Mouse (Mus musculus): ENCODE data around the gene Rcc1. TPM values are rescaled to one million over a fixed set of nuclear protein-coding genes. Genes with fewer than 3 reads are reported as not detected.

Rcc1 gene
- polyA plus RNA-seq (2012; rRNA removed), result 7.1 and 9.7 TPM in 2 replicates

DNA sequence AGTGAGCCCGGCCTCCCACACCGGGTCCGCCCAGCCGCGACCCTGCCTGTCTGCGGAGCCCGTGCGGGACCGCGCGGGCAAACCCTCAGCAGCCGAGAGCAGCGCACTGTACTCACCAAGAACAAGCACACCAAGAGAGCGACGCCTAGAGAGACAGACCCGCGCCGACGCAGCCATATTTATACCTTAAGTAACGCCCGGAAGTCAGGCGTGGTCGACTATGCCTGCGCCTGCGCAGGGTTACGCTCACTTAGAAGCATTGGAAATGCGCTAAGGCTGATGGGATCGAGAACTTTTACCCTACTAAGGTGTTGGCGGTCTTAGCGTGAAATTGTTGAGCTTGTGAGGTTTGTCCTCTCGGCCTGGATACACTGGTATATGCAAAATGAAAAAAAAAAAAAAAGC lies at the start of gene Rcc1:
TSS of gene Rcc1 (minus strand) at position 125 of the 405 bp plus-strand sequence.

DNA sequence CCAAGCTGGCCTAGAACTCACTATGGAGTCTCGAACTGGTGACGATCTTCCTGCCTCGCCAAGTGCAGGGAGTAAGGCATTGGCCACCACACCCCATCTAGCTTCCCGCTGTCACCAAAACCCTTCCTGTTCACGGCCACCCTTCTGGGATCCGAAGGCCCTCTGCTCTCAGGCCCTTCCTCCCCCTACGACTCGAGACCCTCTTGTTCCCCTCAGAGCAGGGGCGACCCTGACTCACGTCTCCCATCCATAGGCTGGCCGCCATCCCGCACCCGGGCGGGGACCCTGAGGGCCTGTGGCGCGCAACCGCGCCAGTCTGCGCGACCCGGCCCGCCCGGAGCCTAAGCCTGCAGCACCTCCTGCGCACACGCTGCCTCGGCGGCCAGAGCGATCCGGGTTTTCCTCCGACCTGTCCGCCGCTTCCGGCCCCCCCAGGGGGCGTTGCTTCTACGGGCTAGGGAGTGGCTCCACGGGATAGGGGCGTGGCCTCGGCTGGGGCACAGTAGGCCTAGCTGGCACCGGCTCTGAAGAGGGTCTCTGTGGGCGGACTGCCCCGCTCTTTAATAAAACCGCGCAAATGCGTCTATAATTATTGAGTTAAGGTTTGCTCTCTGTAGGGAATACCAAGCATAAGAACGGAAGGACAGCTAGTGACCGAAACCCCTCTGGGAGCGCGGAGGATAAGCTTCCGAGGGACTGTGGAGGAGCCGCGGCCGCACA lies 24.1 kb downstream of the Rcc1 start, which contains the start of gene Trnau1ap:
TSS of gene Trnau1ap (minus strand) at position 424 of the 720 bp plus-strand sequence.

DNA sequence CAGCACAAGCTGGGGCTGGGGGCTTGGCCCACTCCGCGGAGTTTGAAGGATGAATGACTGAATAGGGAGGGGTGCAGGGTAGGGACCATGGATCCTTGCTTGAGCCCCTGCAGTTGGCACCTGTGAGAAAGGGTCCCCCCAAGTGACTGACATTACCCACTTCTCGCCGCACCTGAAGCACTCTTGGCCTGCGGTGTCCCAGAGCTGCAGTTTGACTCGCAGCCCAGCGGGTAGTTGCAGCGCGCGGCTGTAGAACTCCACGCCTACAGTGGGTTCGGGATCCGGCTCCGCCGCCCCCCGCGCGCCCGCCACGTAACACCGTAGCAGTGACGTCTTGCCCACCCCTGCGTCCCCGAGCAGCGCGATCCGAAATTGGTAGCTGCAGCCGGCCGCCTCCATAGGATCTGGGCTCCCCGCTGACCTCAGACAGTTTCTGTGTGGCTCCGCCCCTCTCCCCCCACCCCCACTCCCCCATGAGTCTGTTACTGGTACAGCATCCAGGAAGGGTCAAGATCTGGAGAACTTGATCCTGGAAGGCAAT lies 50.4 kb downstream of the Rcc1 start, which contains the start of gene Rab42:
TSS of gene Rab42 (minus strand) at position 447 of the 541 bp plus-strand sequence.

Other genes with a start within 250 kb of the Rcc1 start
- gene Oprd1, start 209.1 kb downstream of the Rcc1 start, polyA plus RNA-seq (2012; rRNA removed), result 0.62 and 1.1 TPM in 2 replicates
- 19.0 and 24.3 TPM in 2 replicates for gene Ythdf2, start 141.3 kb downstream of the Rcc1 start, polyA plus RNA-seq (2012; rRNA removed)
- gene Gmeb1, start 92.0 kb downstream of the Rcc1 start, polyA plus RNA-seq (2012; rRNA removed), result 17.5 and 21.0 TPM in 2 replicates
- 2.9 and 3.2 TPM in 2 replicates for gene Taf12, start 79.2 kb downstream of the Rcc1 start, polyA plus RNA-seq (2012; rRNA removed)
- gene Rab42, start 50.2 kb downstream of the Rcc1 start, polyA plus RNA-seq (2012; rRNA removed), result 4.3 and 4.9 TPM in 2 replicates
- 24.2 and 24.9 TPM in 2 replicates for gene Trnau1ap, start 24.1 kb downstream of the Rcc1 start, polyA plus RNA-seq (2012; rRNA removed)
- gene Phactr4, start 68.9 kb upstream of the Rcc1 start, polyA plus RNA-seq (2012; rRNA removed), result 7.0 and 8.8 TPM in 2 replicates
- gene Med18, start 110.3 kb upstream of the Rcc1 start, polyA plus RNA-seq (2012; rRNA removed), result 3.6 and 5.5 TPM in 2 replicates
- gene Sesn2, start 156.9 kb upstream of the Rcc1 start, polyA plus RNA-seq (2012; rRNA removed), result 15.5 and 17.6 TPM in 2 replicates
- gene Atpif1, start 180.1 kb upstream of the Rcc1 start, polyA plus RNA-seq (2012; rRNA removed), result 92.5 and 111 TPM in 2 replicates
- 12.0 and 21.1 TPM in 2 replicates for gene Dnajc8, start 181.9 kb upstream of the Rcc1 start, polyA plus RNA-seq (2012; rRNA removed)
- 6.3 and 7.9 TPM in 2 replicates for gene Ptafr, start 210.5 kb upstream of the Rcc1 start, polyA plus RNA-seq (2012; rRNA removed)

Data from ovary, adult 2 months (tissue).